Mouse (Mus musculus) testis, postnatal 14 days (tissue): ENCODE measurements around the gene Bnip2.

Source experiments
- DNase-seq: peaks from one replicate; pipeline ENCODE4 v3.0.0; 2021; ENCODE audit warnings: low spot score

Gene Bnip2

DNA sequence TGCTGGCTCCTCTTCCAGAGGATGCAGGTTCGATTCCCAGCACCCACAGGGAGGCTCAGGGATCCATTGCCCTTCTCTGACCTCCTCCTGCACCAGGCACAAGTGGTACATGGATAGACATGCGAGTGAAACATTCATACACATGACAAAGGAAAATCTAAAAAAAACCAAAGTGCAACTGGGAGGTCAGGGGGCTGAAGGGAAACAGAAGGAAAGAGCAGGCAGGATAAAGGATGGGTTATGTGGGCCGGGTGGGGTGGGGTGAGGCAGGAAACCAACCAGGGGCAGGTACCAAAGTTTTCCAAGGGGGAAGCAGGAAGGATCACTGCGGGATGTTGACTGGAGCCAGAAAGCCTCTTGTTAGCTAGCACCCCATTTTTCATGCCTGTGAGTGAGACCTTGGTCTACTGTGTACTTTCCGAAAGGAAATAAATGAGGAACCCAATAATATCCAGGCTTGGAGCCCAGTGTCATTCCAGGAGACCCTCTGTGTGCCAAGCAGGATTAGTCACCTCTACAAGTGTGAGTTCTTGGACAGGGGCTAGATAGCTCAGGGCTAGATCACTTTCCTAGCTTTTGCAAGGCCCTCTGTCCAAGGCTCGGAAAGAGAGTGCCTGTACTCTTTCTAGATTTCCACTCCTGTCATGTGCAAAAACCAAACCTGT lies 59.6 kb downstream of the Bnip2 start:
- DNase-seq: no peak

DNA sequence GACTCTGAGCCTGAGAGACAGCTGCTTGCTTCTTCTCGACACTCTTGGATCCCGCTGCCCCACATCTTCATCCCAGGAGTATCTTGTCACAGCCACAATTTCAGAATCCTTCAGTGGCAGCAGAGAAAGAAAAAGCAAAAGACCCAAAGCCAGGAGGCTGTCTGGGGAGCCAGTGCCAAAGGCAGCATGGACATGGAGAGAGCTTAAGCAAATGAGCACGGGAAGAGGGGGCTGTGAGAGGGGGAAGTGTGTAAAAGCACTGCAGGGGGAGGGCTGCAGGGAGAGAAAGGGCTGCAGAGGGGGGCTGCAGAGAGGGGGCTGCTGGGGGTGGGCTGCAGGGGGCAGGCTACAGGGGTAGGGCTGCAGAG lies 60.1 kb downstream of the Bnip2 start:
- DNase-seq: no peak

DNA sequence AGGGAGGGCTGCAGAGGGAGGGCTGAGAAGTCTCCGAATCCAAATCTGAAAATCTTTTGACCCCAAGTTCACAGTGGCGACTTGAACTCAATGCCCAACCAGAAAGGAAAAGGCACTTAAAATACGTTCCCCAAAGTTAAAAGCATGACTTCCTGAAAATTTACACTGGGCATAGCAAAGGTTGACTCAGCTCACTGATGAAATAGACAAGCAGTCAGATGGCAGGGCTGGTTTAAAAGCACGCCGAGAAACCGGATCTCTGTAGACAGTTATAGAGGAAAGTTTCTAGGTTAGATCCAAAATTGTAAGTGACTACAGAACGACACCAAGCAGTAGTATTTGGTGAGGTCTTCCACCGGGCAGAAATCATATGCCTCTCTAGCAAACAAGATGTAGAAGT lies 60.6 kb downstream of the Bnip2 start:
- no peak for DNase-seq

DNA sequence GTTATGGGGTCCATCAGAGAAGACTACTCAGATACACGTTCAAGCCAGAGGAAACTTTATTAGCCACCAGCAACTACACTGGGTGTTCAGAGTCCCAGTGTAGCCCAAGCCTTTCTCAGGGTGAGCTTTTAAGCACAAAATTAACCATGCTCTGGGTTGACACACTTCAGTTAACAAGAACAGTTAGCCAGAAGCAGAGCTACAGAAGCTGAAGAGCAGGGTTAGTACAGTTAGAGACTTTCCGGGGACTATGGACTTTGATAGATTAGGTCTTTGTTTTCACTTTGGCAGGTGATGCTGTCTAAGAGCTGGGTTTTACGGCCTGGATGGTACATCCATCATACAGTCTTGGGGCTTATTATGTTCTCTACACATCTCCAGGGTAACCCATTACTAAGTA lies 63.5 kb downstream of the Bnip2 start:
- no peak for DNase-seq

DNA sequence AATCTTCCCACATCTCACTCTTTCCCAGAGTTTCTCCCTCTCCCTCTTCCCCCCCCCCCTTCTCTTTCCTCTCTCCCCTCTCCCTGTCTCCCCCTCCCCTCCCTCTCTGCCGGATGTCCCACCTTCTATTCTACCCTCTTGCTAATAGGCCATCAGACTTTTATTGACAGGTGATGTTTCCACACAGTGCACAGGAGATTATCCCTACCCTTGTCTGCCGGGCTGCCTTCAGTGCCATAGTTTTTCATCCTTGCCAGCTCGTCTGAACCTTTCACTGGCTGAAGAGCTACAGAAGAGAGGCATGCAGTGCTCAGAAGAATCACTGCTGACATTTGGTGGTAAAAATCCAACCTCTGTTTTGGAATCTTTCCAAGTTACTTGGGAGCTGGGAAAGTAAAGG lies 64.1 kb downstream of the Bnip2 start:
- DNase-seq: no peak
